Mouse (Mus musculus) CH12.LX (cell line): Measurements from ENCODE around the gene Fbxo22. TPM values are rescaled to one million over a fixed set of nuclear protein-coding genes. Genes with fewer than 3 reads are reported as not detected.

ENCODE experiments used
- DNase-seq: peaks from one replicate; pipeline ENCODE4 v3.0.0-alpha.2; 2013; ENCODE audit errors: extremely low read depth
- H3K27ac ChIP-seq: 2 replicates; pipeline ENCODE4 v1.5.1; 2012; ENCODE audit warnings: low read depth, mild to moderate bottlenecking, control low read depth, moderate library complexity; ENCODE audit not compliant: insufficient read depth
- H3K27me3 ChIP-seq: replicated peaks from 2 replicates; pipeline ENCODE3; 2012; ENCODE audit warnings: inconsistent platforms
- H3K36me3 ChIP-seq, 2 experiments: replicated peaks in 1 of 2; 2 replicates each; pipeline versions ENCODE3 to v1.6.1; 2012; ENCODE audit warnings: inconsistent platforms in 1 of 2, low read length in 1 of 2, mild to moderate bottlenecking in 1 of 2, mixed read lengths in 1 of 2, moderate library complexity in 1 of 2; ENCODE audit not compliant: control insufficient read depth in 1 of 2, insufficient read depth in 1 of 2
- H3K4me1 ChIP-seq, 2 experiments: 2 replicates each; pipeline ENCODE4 v1.6.1; 2012; ENCODE audit warnings: inconsistent platforms in 1 of 2, moderate library complexity in 1 of 2; ENCODE audit not compliant: insufficient read depth in 2 of 2, control insufficient read depth in 1 of 2
- H3K4me2 ChIP-seq: 2 replicates; pipeline ENCODE4 v1.6.1; 2012; ENCODE audit warnings: low read depth, mild to moderate bottlenecking, control low read depth; ENCODE audit not compliant: poor library complexity, insufficient read depth, severe bottlenecking
- H3K4me3 ChIP-seq, 3 experiments: fragments of 150-350 bp in 1 of 3; sonication (generic) in 1 of 3; replicated peaks in 1 of 3; 2 replicates each; pipeline versions ENCODE3 to v1.5.1; 2011 to 2012; ENCODE audit warnings: low read depth in 2 of 3, low read length in 2 of 3, mild to moderate bottlenecking in 2 of 3, moderate library complexity in 2 of 3, control low read depth in 1 of 3, improper control_type of control experiment in 1 of 3, inconsistent platforms in 1 of 3, mixed read lengths in 1 of 3; ENCODE audit not compliant: poor library complexity in 1 of 3
- H3K79me2 ChIP-seq: replicated peaks from 2 replicates; pipeline ENCODE4 v1.6.1; 2012; ENCODE audit warnings: mild to moderate bottlenecking, moderate library complexity; ENCODE audit not compliant: control insufficient read depth, poor library complexity, insufficient read depth, severe bottlenecking; ENCODE audit errors: extremely low read depth
- H3K9ac ChIP-seq: 2 replicates; pipeline ENCODE4 v1.6.1; 2012; ENCODE audit warnings: low read depth, mild to moderate bottlenecking, control low read depth, moderate library complexity; ENCODE audit not compliant: insufficient read depth
- H3K9me3 ChIP-seq: replicated peaks from 2 replicates; pipeline ENCODE3; 2012; ENCODE audit warnings: low read length, inconsistent platforms, mixed read lengths
- BHLHE40 ChIP-seq: IDR thresholded peaks from 2 replicates; pipeline ENCODE4 v1.6.1; 2011; ENCODE audit warnings: mild to moderate bottlenecking, low read depth, low read length, improper control_type of control experiment
- E2F4 ChIP-seq: IDR thresholded peaks from 2 replicates; pipeline ENCODE4 v1.6.1; 2011; ENCODE audit warnings: low read depth, low read length, improper control_type of control experiment; ENCODE audit not compliant: insufficient replicate concordance
- ELF1 ChIP-seq: IDR thresholded peaks from 2 replicates; pipeline ENCODE4 v1.6.1; 2014; ENCODE audit warnings: low read depth, mild to moderate bottlenecking, inconsistent platforms, low read length, improper control_type of control experiment
- EP300 ChIP-seq: IDR thresholded peaks from 2 replicates; pipeline ENCODE4 v1.6.1; 2011; ENCODE audit warnings: low read length, improper control_type of control experiment
- GABPA ChIP-seq: IDR thresholded peaks from 2 replicates; pipeline ENCODE4 v1.6.1; 2012; ENCODE audit warnings: low read depth, low read length, improper control_type of control experiment, inconsistent platforms; ENCODE audit not compliant: insufficient replicate concordance
- HCFC1 ChIP-seq: IDR thresholded peaks from 2 replicates; pipeline ENCODE4 v1.6.1; 2012; ENCODE audit warnings: low read depth, mild to moderate bottlenecking, inconsistent platforms, low read length, improper control_type of control experiment
- JUN ChIP-seq: IDR thresholded peaks from 2 replicates; pipeline ENCODE4 v1.6.1; 2011; ENCODE audit warnings: low read depth, mild to moderate bottlenecking, low read length, improper control_type of control experiment, moderate library complexity; ENCODE audit not compliant: insufficient read depth
- MAFK ChIP-seq: IDR thresholded peaks from 2 replicates; pipeline ENCODE4 v1.6.1; 2011; ENCODE audit warnings: low read length, improper control_type of control experiment; ENCODE audit not compliant: insufficient replicate concordance
- MAX ChIP-seq: IDR thresholded peaks from 2 replicates; pipeline ENCODE4 v1.6.1; 2011; ENCODE audit warnings: low read length, improper control_type of control experiment
- MYC ChIP-seq: IDR thresholded peaks from 2 replicates; pipeline ENCODE4 v1.6.1; 2011; ENCODE audit warnings: low read depth, mild to moderate bottlenecking, improper control_type of control experiment, low read length
- NRF1 ChIP-seq: IDR thresholded peaks from 2 replicates; pipeline ENCODE4 v1.6.1; 2014; ENCODE audit warnings: low read depth, mild to moderate bottlenecking, inconsistent platforms, low read length, improper control_type of control experiment, moderate library complexity
- PAX5 ChIP-seq: IDR thresholded peaks from 2 replicates; pipeline ENCODE4 v1.6.1; 2012; ENCODE audit warnings: low read length, inconsistent platforms, mixed read lengths
- POLR2A ChIP-seq: IDR thresholded peaks from 2 replicates; pipeline ENCODE4 v1.6.1; 2011; ENCODE audit warnings: low read depth, mild to moderate bottlenecking, improper control_type of control experiment, low read length
- RCOR1 ChIP-seq: conservative IDR thresholded peaks from 2 replicates; pipeline ENCODE4 v1.6.1; 2012; ENCODE audit warnings: low read depth, mild to moderate bottlenecking, inconsistent platforms, low read length, improper control_type of control experiment
- TBP ChIP-seq: conservative IDR thresholded peaks from 2 replicates; pipeline ENCODE4 v1.6.1; 2011; ENCODE audit warnings: low read depth, low read length, improper control_type of control experiment
- TCF12 ChIP-seq: IDR thresholded peaks from 2 replicates; pipeline ENCODE4 v1.6.1; 2014; ENCODE audit warnings: low read depth, mild to moderate bottlenecking, inconsistent platforms, low read length, improper control_type of control experiment
- USF2 ChIP-seq: conservative IDR thresholded peaks from 2 replicates; pipeline ENCODE4 v1.6.1; 2011; ENCODE audit warnings: low read depth, low read length, improper control_type of control experiment
- ZNF384 ChIP-seq: IDR thresholded peaks from 2 replicates; pipeline ENCODE4 v1.6.1; 2012; ENCODE audit warnings: low read depth, low read length, improper control_type of control experiment, inconsistent platforms
- dilution Hi-C: fragments of 300-500 bp; cut with MboI; formaldehyde crosslinking; loops from 2 replicates; pipeline ENCODE4 v1.14.3; 2020; ENCODE audit warnings: low sequenced_read_pairs; ENCODE audit not compliant: extremely low pct_unique_long_range_greater_than_20kb, extremely low pct_ligation_motif_present
- in situ Hi-C: fragments of 300-500 bp; cut with MboI; formaldehyde crosslinking; loops from 3 replicates; pipeline ENCODE4 v1.14.3; 2019; ENCODE audit warnings: low sequenced_read_pairs, low pct_ligation_motif_present, low pct_unique_long_range_greater_than_20kb, mixed read lengths
- polyA plus RNA-seq: library from polyadenylated mRNA; unstranded; fragments of >175 nt; gene quantifications from 2 replicates; pipeline ENCODE4 v1.2.1, GENCODE M21; 2012; ENCODE audit warnings: low read depth; ENCODE audit not compliant: insufficient read length
- total RNA-seq, 2 experiments: library from RNA; depleted of rRNA; stranded (reverse); fragments of 300-350 nt in 1 of 2; fragments of >200 nt in 1 of 2; gene quantifications; 2 replicates each; pipeline ENCODE4 v1.2.3; 2012 to 2014

Gene Fbxo22
- total and polyA plus RNA-seq, 3 experiments, result 21.4 to 41.8 (median 38.5) TPM

DNA sequence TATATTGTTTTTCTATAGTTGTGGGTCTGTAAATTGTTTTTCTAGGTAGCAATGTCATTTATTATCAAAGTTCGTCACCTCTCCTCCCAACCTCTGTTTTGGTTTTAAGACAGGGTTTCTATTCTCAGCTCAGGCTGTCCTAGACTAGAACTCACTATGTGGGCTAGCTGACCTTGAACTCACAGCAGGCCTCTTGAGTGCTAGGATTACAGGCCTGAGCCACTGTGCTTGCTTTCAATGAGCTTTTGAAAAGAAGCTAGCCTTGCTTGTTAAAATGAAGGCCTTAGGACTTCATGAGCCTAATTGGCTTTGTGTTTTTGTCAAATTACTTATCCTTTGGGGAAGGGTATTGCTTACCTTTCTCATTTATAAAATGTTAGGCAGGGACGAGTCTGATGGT is 34.5 kb upstream of the Fbxo22 start:
- dilution Hi-C loops, result no loop called here
- TF ChIP-seq NRF1 (no peak), ZNF384 (no peak), MYC (no peak), E2F4 (no peak), HCFC1 (no peak), BHLHE40 (no peak), PAX5 (no peak), USF2 (no peak), EP300 (no peak), MAFK (no peak), MAX (no peak), RCOR1 (no peak), TBP (no peak), GABPA (no peak)
- in situ Hi-C loops, result no loop called here

GRCm38 (mm10) chr9:55195876-55196275 is 12.8 kb upstream of the Fbxo22 start:
- Histone ChIP-seq H3K4me1 (no peaks in the 10 kb centered on the region), H3K27ac (no peak overlapping the region), H3K27me3 (no peaks in the 10 kb centered on the region), H3K36me3 (peaks cover 12 to 50% of the 10 kb centered on the region in 2 experiments), H3K9me3 (no peaks in the 10 kb centered on the region), H3K9ac (no peak overlapping the region), H3K4me2 (no peak overlapping the region), H3K79me2 (no peaks in the 10 kb centered on the region), H3K4me3 (no peak overlapping the region)
- in situ Hi-C loops, result no loop called here
- dilution Hi-C loops, result no loop called here
- no peak for DNase-seq
- TF ChIP-seq PAX5 (no peak), TCF12 (no peak), MYC (no peak), JUN (no peak), POLR2A (no peak), BHLHE40 (no peak), ELF1 (no peak), MAFK (no peak)

More for the DNA sequence above, 34.5 kb upstream of the Fbxo22 start:
- Histone ChIP-seq H3K79me2 (no peaks in the 10 kb centered on the region; the same call in 1 of the 2 replicates), H3K9me3 (no peaks in the 10 kb centered on the region), H3K4me2 (no peak overlapping the region), H3K4me3 (no peak overlapping the region), H3K27me3 (no peaks in the 10 kb centered on the region), H3K9ac (no peak overlapping the region), H3K36me3 (peaks cover 3 to 44% of the 10 kb centered on the region in 2 experiments), H3K27ac (no peak overlapping the region), H3K4me1 (peaks cover 3 to 28% of the 10 kb centered on the region in 2 experiments; a peak in 3 of 4 replicates)
- no peak for DNase-seq
